8 mouse cellular contexts compared by ENCODE assay signal in the genomic region with DNA sequence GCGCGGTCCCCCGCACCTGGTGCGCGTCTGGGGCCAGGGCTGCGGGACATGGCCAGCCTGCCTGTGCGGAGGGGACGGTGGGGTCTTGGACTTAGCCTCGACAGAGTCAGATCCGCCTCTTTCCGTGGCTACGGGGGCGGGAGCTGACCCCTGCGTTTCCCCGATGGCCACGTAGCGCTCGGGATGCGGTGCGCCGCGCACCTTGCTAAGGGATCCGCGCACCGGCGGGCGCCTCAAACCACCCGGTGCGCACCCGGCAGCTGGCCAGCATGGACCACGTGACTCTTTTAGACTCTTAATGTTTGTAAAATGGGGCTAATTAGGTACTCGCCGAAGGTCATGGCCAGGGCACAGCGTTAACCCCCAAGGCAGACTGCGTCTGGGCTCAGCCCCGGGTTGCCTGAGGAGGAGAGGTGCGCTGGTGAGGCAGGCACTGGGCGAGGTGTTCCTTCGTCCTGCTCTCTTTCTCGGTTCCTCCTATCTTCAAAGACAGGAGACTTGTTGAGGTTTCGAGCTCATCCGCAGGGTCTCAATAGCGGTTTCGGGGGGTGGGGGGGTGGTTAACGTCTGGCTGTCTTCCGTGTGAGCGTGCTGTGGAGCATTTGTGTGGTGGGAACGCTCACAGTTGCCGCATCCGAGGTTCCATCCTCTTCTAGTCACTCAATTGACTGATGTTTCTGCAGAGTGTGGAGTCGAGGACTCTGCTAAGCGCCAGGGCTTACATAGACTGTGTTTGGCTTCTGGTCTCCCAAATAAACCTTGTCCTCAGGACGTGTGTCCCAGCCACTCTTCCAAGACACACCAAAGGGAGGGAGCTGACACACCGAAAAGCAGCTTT. TPM values are rescaled to one million over a fixed set of nuclear protein-coding genes. Genes with fewer than 3 reads are reported as not detected.
DNase-seq lines count a peak whose midpoint lies in the region; ATAC-seq and TF ChIP-seq lines count a peak whose summit lies in the region.

No protein-coding gene starts in this region.

- WGBS in kidney, adult 2 months = 2% methylated on average over 54 of the region's 54 CpGs
- WGBS in forebrain, embryonic 13.5 days = 2% methylated on average over 54 of the region's 54 CpGs
- 3% methylated on average over 54 of the region's 54 CpGs for WGBS in hindbrain, embryonic 15.5 days
- WGBS in liver, embryonic 15.5 days (ENCODE audit: insufficient replicate concordance) = 3% methylated on average over 54 of the region's 54 CpGs

- H3K4me1 ChIP-seq in kidney, adult 2 months (ENCODE audit: control insufficient read depth, insufficient read depth, low read length) = no peaks in the 10 kb centered on the region
- peaks cover 17% of the 10 kb centered on the region for H3K4me1 ChIP-seq in forebrain, embryonic 13.5 days
- peaks cover 24% of the 10 kb centered on the region for H3K4me1 ChIP-seq in hindbrain, embryonic 15.5 days (replicated peaks)
- peaks cover 4% of the 10 kb centered on the region; the same call in 1 of the 2 replicates for H3K4me1 ChIP-seq in liver, embryonic 15.5 days (replicated peaks)

- H3K4me3 ChIP-seq in kidney, adult 2 months (ENCODE audit: insufficient read depth, low read depth, low read length) = peak overlapping the region; percentile 53
- peak overlapping the region; percentile 61 for H3K4me3 ChIP-seq in forebrain, embryonic 13.5 days
- peak overlapping the region; percentile 71 for H3K4me3 ChIP-seq in hindbrain, embryonic 15.5 days
- H3K4me3 ChIP-seq in liver, embryonic 15.5 days (replicated peaks) = peak overlapping the region; percentile 40

- no peaks in the 10 kb centered on the region; the same call in 1 of the 2 replicates for H3K27me3 ChIP-seq in kidney, adult 2 months (replicated peaks; ENCODE audit: control insufficient read depth, insufficient read depth, low read length)
- H3K27me3 ChIP-seq in forebrain, embryonic 13.5 days = peaks cover 70% of the 10 kb centered on the region
- peaks cover 20% of the 10 kb centered on the region for H3K27me3 ChIP-seq in hindbrain, embryonic 15.5 days
- peaks cover 63% of the 10 kb centered on the region for H3K27me3 ChIP-seq in liver, embryonic 15.5 days

- no peak overlapping the region for H3K27ac ChIP-seq in kidney, adult 2 months (ENCODE audit: insufficient read depth, low read depth, low read length)
- no peak overlapping the region for H3K27ac ChIP-seq in forebrain, embryonic 13.5 days
- peak overlapping the region; percentile 77 for H3K27ac ChIP-seq in hindbrain, embryonic 15.5 days (replicated peaks)
- H3K27ac ChIP-seq in liver, embryonic 15.5 days (replicated peaks) = no peak overlapping the region

- peaks cover 9% of the 10 kb centered on the region for H3K9me3 ChIP-seq in forebrain, embryonic 13.5 days (replicated peaks)
- no peaks in the 10 kb centered on the region for H3K9me3 ChIP-seq in hindbrain, embryonic 15.5 days
- no peaks in the 10 kb centered on the region for H3K9me3 ChIP-seq in liver, embryonic 15.5 days (replicated peaks)

- H3K36me3 ChIP-seq in kidney, adult 2 months (ENCODE audit: control insufficient read depth, insufficient read depth, low read length) = no peaks in the 10 kb centered on the region
- no peaks in the 10 kb centered on the region for H3K36me3 ChIP-seq in forebrain, embryonic 13.5 days (ENCODE audit: poor library complexity, severe bottlenecking)
- H3K36me3 ChIP-seq in hindbrain, embryonic 15.5 days = no peaks in the 10 kb centered on the region
- no peaks in the 10 kb centered on the region for H3K36me3 ChIP-seq in liver, embryonic 15.5 days (replicated peaks)

- ATAC-seq in forebrain, embryonic 13.5 days = no peak
- ATAC-seq in hindbrain, embryonic 15.5 days (ENCODE audit: low FRiP score, low read depth) = 0 out of 2 replicates have a peak, but pooled peaks have one; percentile 6
- ATAC-seq in liver, embryonic 15.5 days (ENCODE audit: insufficient read depth) = no peak

- TF ChIP-seq CTCF in kidney, adult 2 months (conservative IDR thresholded peaks at IDR 0.05; ENCODE audit: insufficient read depth, insufficient read length, low read depth, low read length) = no peak

- no peak for TF ChIP-seq POLR2A in kidney, adult 2 months (IDR thresholded peaks at IDR 0.05; ENCODE audit: low read depth, low read length)

- DNase-seq in kidney, adult 2 months = no peak
- no peak for DNase-seq in kidney, postnatal 25 days
- DNase-seq in adrenal gland, postnatal 10 days = peak; percentile 12
- peak; percentile 37 for DNase-seq in right cerebral cortex, postnatal 4 days
- no peak for DNase-seq in thymus, adult 18-20 months

- H3K4me2 ChIP-seq in forebrain, embryonic 13.5 days = peak overlapping the region; percentile 96
- peak overlapping the region; percentile 95 for H3K4me2 ChIP-seq in hindbrain, embryonic 15.5 days
- peak overlapping the region; percentile 65 for H3K4me2 ChIP-seq in liver, embryonic 15.5 days

- H3K9ac ChIP-seq in forebrain, embryonic 13.5 days = peak overlapping the region; percentile 66
- peak overlapping the region; percentile 69 for H3K9ac ChIP-seq in hindbrain, embryonic 15.5 days
- no peak overlapping the region for H3K9ac ChIP-seq in liver, embryonic 15.5 days

RNA-seq across cellular contexts. Expression of a gene that starts 3.2 kb away (rescaled TPM):
- polyA plus RNA-seq in kidney, adult 2 months (2012; rRNA removed) = 1.1 and 1.3 TPM in 2 replicates
- total RNA-seq in adrenal gland, postnatal 10 days (2021) = 1 to 10 TPM; 6.0 to 8.7 TPM
- 1.0 and 1.1 TPM in 2 replicates for polyA plus RNA-seq in forebrain, embryonic 13.5 days (2015; fragmentation: Nextera tagmentation; extraction: Ambion mirVana)
- 8.1 and 8.8 TPM in 2 replicates for polyA plus RNA-seq in hindbrain, embryonic 15.5 days (2015; fragmentation: Nextera tagmentation; extraction: Ambion mirVana)
- 0.02 TPM in 1 of 2 replicates, not detected in the other for polyA plus RNA-seq in liver, embryonic 15.5 days (2015; fragmentation: Nextera tagmentation; extraction: Ambion mirVana)

Comparison
In these comparisons a context has a peak if more than half of its experiments do, and no peak if none do; other contexts are left out.
1. DNase-seq: peak in adrenal gland, postnatal 10 days (single experiment) and right cerebral cortex, postnatal 4 days (single experiment); none in kidney, adult 2 months (single experiment), kidney, postnatal 25 days (0 of 2) and thymus, adult 18-20 months (0 of 2).
2. Peak in every context shown above with its lines, with median percentiles within 50 percentile points of each other: H3K4me3 ChIP-seq and H3K4me2 ChIP-seq.